ENCODE assay signal across 12 mouse cellular contexts in the genomic region with DNA sequence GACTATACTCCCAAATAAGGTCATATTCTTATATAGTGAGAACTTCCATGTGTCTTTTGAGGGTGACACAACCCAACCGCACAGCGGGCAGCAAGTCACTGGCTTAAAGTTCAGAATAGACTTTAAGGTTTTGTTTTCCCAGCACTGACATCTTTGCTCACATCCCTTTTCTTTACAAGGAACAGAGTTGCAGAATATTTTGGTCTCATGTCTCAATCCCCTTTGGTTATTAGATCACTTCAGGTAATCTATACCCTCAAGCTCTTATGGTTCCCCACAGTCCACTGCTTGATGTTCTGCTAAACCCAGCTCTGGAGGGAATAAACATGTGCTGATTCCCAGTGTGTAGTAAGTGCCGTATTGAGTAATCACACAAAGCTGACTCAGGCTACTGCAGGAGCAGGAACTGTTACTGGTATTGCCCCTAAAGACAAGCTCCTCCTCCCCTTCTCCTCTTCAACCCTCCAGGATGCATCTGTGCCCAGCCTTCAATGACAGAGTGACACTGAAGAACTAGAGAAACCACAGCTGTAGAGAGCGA.
DNase-seq lines count a peak whose midpoint lies in the region; ATAC-seq and TF ChIP-seq lines count a peak whose summit lies in the region.
"Had no signal": no experiment of that assay in that cellular context is flagged by ENCODE, and none has a peak within 500 bp of the region (broad histone marks: within the 10 kb centered on the region; RNA-seq: fewer than 3 reads in every experiment).

No protein-coding gene starts in this region.

- no peaks in the 10 kb centered on the region for H3K79me2 ChIP-seq in C2C12 (ENCODE audit: control insufficient read depth, insufficient read depth)

- no peak for TF ChIP-seq POLR2A in thymus, adult 2 months (IDR thresholded peaks at IDR 0.05; ENCODE audit: control insufficient read depth, extremely low read depth, insufficient read depth, low read length, poor library complexity)

- no peaks in the 10 kb centered on the region for H3K79me3 ChIP-seq in C2C12 (ENCODE audit: low read depth)

- H3K27ac ChIP-seq in thymus, adult 2 months (ENCODE audit: control insufficient read depth, insufficient read depth, low read length), result no peak overlapping the region
- no peak overlapping the region for H3K27ac ChIP-seq in midbrain, embryonic 14.5 days (replicated peaks; ENCODE audit: low read depth, low read length)
- H3K27ac ChIP-seq: forebrain, embryonic 10.5 days; neural tube, embryonic 13.5 days had no signal

- no peak overlapping the region for H3K9ac ChIP-seq in midbrain, embryonic 14.5 days (replicated peaks; ENCODE audit: low read length)
- H3K9ac ChIP-seq: neural tube, embryonic 13.5 days had no signal

- H3ac ChIP-seq in C2C12 (ENCODE audit: control insufficient read depth, insufficient read length, low read depth), result no peak overlapping the region

- no peaks in the 10 kb centered on the region for H3K36me3 ChIP-seq in C2C12 (ENCODE audit: control insufficient read depth, insufficient read depth)
- H3K36me3 ChIP-seq in thymus, adult 2 months (ENCODE audit: control insufficient read depth, insufficient read depth, low read length), result no peaks in the 10 kb centered on the region
- no peaks in the 10 kb centered on the region for H3K36me3 ChIP-seq in midbrain, embryonic 14.5 days (ENCODE audit: control insufficient read depth, insufficient read depth, low read length)
- H3K36me3 ChIP-seq: forebrain, embryonic 10.5 days; neural tube, embryonic 13.5 days had no signal

- H3K4me3 ChIP-seq in C2C12 (ENCODE audit: insufficient read depth, poor library complexity, severe bottlenecking), result no peak overlapping the region
- no peak overlapping the region for H3K4me3 ChIP-seq in thymus, adult 2 months (ENCODE audit: control insufficient read depth, insufficient read depth, low read length)
- H3K4me3 ChIP-seq in midbrain, embryonic 14.5 days (replicated peaks; ENCODE audit: low read depth, low read length), result no peak overlapping the region
- H3K4me3 ChIP-seq: forebrain, embryonic 10.5 days; neural tube, embryonic 13.5 days had no signal

- peak; percentile 75 for ATAC-seq in megakaryocyte, adult 5-6 weeks (ENCODE audit: poor library complexity, severe bottlenecking)
- ATAC-seq in midbrain, embryonic 14.5 days (ENCODE audit: low FRiP score, low TSS enrichment), result no peak
- ATAC-seq: activated CD4-positive, CD25-positive, alpha-beta regulatory T cell, adult 4 months had no signal

- intact Hi-C loops in gastrocnemius, postnatal 14 days (cut with DNase I; ENCODE audit: low total_unique reads), result loop anchor here (10.0 kb wide), 2 partner anchors 233 to 343 kb away; no protein-coding TSS in a partner anchor

- DNase-seq in gastrocnemius, adult 18-20 months (ENCODE audit: low spot score), result peak; percentile 27
- no peak for DNase-seq in gastrocnemius, postnatal 14 days
- peak; percentile 16 for DNase-seq in liver
- DNase-seq in left cerebral cortex, adult 8-10 months (ENCODE audit: low spot score in 2 of 2), result no peak
- no peak for DNase-seq in thymus, adult 2 months
- no peak for DNase-seq in midbrain, embryonic 14.5 days
- DNase-seq: kidney, postnatal 14 days had no signal

- no peak for TF ChIP-seq CTCF in C2C12 (IDR thresholded peaks at IDR 0.05; ENCODE audit: control insufficient read depth, insufficient read depth, insufficient read length)
- TF ChIP-seq CTCF in thymus, adult 2 months (IDR thresholded peaks at IDR 0.05; ENCODE audit: borderline replicate concordance, control insufficient read depth, extremely low read depth, insufficient read depth, low read length, poor library complexity), result no peak

- H3K4me2 ChIP-seq in midbrain, embryonic 14.5 days (ENCODE audit: low read length), result no peak overlapping the region
- H3K4me2 ChIP-seq: neural tube, embryonic 13.5 days had no signal

- peaks cover 9% of the 10 kb centered on the region for H3K4me1 ChIP-seq in thymus, adult 2 months (replicated peaks; ENCODE audit: control insufficient read depth, insufficient read depth, low read length)
- 0 out of 2 replicates have a peak, but pooled peaks cover under 1% of the 10 kb centered on the region for H3K4me1 ChIP-seq in midbrain, embryonic 14.5 days (ENCODE audit: control insufficient read depth, insufficient read depth, low read length)

- 15% methylated on average over 4 of the region's 4 CpGs for WGBS in thymus, adult 2 months
- WGBS in midbrain, embryonic 14.5 days, result 88% methylated on average over 4 of the region's 4 CpGs

- H3K27me3 ChIP-seq in C2C12 (ENCODE audit: control insufficient read depth, insufficient read depth, insufficient read length), result no peaks in the 10 kb centered on the region
- H3K27me3 ChIP-seq in thymus, adult 2 months (ENCODE audit: control insufficient read depth, insufficient read depth, low read length), result no peaks in the 10 kb centered on the region
- no peaks in the 10 kb centered on the region for H3K27me3 ChIP-seq in midbrain, embryonic 14.5 days (ENCODE audit: control insufficient read depth, insufficient read depth, low read length)
- H3K27me3 ChIP-seq: neural tube, embryonic 13.5 days had no signal

- H3K9me3 ChIP-seq in midbrain, embryonic 14.5 days (ENCODE audit: control insufficient read depth, low read length), result no peaks in the 10 kb centered on the region
- H3K9me3 ChIP-seq: forebrain, embryonic 10.5 days; neural tube, embryonic 13.5 days had no signal

TF ChIP-seq in C2C12, 6 proteins besides CTCF, POLR2A, EP300 and RAD21:
- TF ChIP-seq MYOG (IDR thresholded peaks at IDR 0.05; ENCODE audit: control insufficient read depth, extremely low read depth, insufficient read length) (no peak), MAX (IDR thresholded peaks at IDR 0.05) (no peak), CEBPB (IDR thresholded peaks at IDR 0.05; ENCODE audit: low read depth) (peak; percentile 37), MYOD1 (IDR thresholded peaks at IDR 0.05; ENCODE audit: control insufficient read depth, insufficient read length, low read depth) (peak; percentile 42), USF1 (IDR thresholded peaks at IDR 0.05; ENCODE audit: low read depth) (no peak), FOSL1 (IDR thresholded peaks at IDR 0.05; ENCODE audit: insufficient read depth, low read length, poor library complexity, severe bottlenecking) (no peak)

Comparison
In these comparisons a context has a peak if more than half of its experiments do, and no peak if none do; other contexts are left out.
1. DNase-seq: peak in gastrocnemius, adult 18-20 months (single experiment) and liver (single experiment); none in gastrocnemius, postnatal 14 days (single experiment), left cerebral cortex, adult 8-10 months (0 of 2), thymus, adult 2 months (single experiment) and midbrain, embryonic 14.5 days (single experiment).